Mouse (Mus musculus) testis, adult 2 months (tissue): ENCODE data around the gene Pctp.

Source experiments
- CTCF ChIP-seq: fragments of 200-500 bp; IDR thresholded peaks from 2 replicates; pipeline ENCODE4 v1.5.1; 2012; ENCODE audit warnings: low read depth, mild to moderate bottlenecking, inconsistent platforms, low read length, moderate library complexity; ENCODE audit not compliant: control insufficient read depth, insufficient read depth, insufficient replicate concordance
- POLR2A ChIP-seq: fragments of 200-500 bp; IDR thresholded peaks from 2 replicates; pipeline ENCODE4 v1.6.1; 2012; ENCODE audit warnings: low read depth, mild to moderate bottlenecking, inconsistent platforms, low read length, moderate library complexity; ENCODE audit not compliant: control insufficient read depth

DNA sequence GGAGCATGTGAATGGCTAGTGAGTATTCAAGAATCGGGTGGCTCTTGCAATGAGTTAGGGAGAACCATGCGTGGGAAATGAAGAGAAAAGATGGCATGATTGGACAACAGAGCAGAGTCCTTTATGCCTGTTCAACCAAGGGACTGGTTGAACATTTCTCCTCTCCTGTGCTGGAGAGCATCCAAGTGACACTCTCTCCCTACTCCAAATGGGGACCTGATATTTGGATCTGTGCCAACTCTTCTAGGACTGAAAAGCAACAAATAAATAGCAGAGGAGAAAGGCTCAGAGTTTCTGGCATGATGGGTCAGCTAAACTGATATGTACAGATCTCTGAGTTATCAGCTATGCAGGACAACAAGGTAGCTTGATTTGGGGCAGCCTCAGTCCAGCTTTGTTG is 8.0 kb downstream of the Pctp start:
- no peak for TF ChIP-seq CTCF
- no peak for TF ChIP-seq POLR2A
